32 mouse cellular contexts compared by ENCODE assay signal in genomic region chr11:75750537-75750936, GRCm38 (mm10). TPM values are rescaled to one million over a fixed set of nuclear protein-coding genes. Genes with fewer than 3 reads are reported as not detected.
DNase-seq lines count a peak whose midpoint lies in the region; ATAC-seq and TF ChIP-seq lines count a peak whose summit lies in the region.
"Had no signal": no experiment of that assay in that cellular context is flagged by ENCODE, and none has a peak within 500 bp of the region (broad histone marks: within the 10 kb centered on the region; RNA-seq: fewer than 3 reads in every experiment).

No protein-coding gene starts in this region.

- H3K9me3 ChIP-seq in forebrain, postnatal 0 days (ENCODE audit: low read length) = no peaks in the 10 kb centered on the region
- no peaks in the 10 kb centered on the region for H3K9me3 ChIP-seq in forebrain, embryonic 16.5 days (ENCODE audit: control insufficient read depth, low read length)
- no peaks in the 10 kb centered on the region for H3K9me3 ChIP-seq in kidney, postnatal 0 days (replicated peaks; ENCODE audit: low read length)
- no peaks in the 10 kb centered on the region for H3K9me3 ChIP-seq in kidney, embryonic 14.5 days (ENCODE audit: control insufficient read depth, low read length)
- no peaks in the 10 kb centered on the region for H3K9me3 ChIP-seq in MEL (replicated peaks; ENCODE audit: insufficient read depth, low read length)
- H3K9me3 ChIP-seq: embryonic facial prominence, embryonic 13.5 days; forebrain, embryonic 10.5 days; forebrain, embryonic 15.5 days; hindbrain, embryonic 13.5 days; limb, embryonic 12.5 days; neural tube, embryonic 15.5 days; stomach, embryonic 15.5 days had no signal

- ATAC-seq in forebrain, postnatal 0 days = no peak
- no peak for ATAC-seq in forebrain, embryonic 16.5 days
- ATAC-seq in kidney, postnatal 0 days (replicated peaks; ENCODE audit: low FRiP score, low read depth) = no peak
- ATAC-seq in kidney, embryonic 14.5 days (ENCODE audit: low FRiP score, low TSS enrichment) = no peak
- ATAC-seq: activated CD4-positive, CD25-positive, alpha-beta regulatory T cell, adult 4 months; forebrain, embryonic 15.5 days had no signal

- no peak for TF ChIP-seq POLR2A in MEL (IDR thresholded peaks at IDR 0.05; ENCODE audit: control insufficient read depth in 1 of 2, insufficient read depth in 1 of 2, low read depth in 1 of 2, low read length in 2 of 2, poor library complexity in 1 of 2)

- 66% methylated on average over 1 of the region's 1 CpGs for WGBS in forebrain, postnatal 0 days
- 79% methylated on average over 1 of the region's 1 CpGs for WGBS in forebrain, embryonic 16.5 days
- 60% methylated on average over 1 of the region's 1 CpGs for WGBS in kidney, postnatal 0 days
- WGBS in kidney, embryonic 14.5 days = 85% methylated on average over 1 of the region's 1 CpGs

- TF ChIP-seq RAD21 in MEL (IDR thresholded peaks at IDR 0.05; ENCODE audit: low read depth, low read length) = no peak

- no peak for DNase-seq in forebrain, postnatal 0 days
- DNase-seq in kidney, postnatal 0 days (ENCODE audit: low spot score) = no peak
- no peak for DNase-seq in MEL (ENCODE audit: low read depth, low spot score)
- peak; percentile 34 for DNase-seq in brain, adult 2 months (ENCODE audit: low read depth, low spot score)
- DNase-seq in liver = no peak
- DNase-seq: adrenal gland, adult 2 months; adrenal gland, postnatal 36 days; cerebellum, adult 8-10 months; gastrocnemius, postnatal 14 days; heart, postnatal 36 days; kidney, adult 18-20 months; kidney, postnatal 4 days; lung, postnatal 10 days; midbrain, embryonic 14.5 days; right cerebral cortex, postnatal 25 days; thymus, postnatal 36 days had no signal

- peaks cover 79% of the 10 kb centered on the region for H3K79me2 ChIP-seq in MEL (ENCODE audit: control insufficient read depth, insufficient read depth, low read length, poor library complexity)

- no peak overlapping the region for H3K4me3 ChIP-seq in forebrain, postnatal 0 days (ENCODE audit: low read depth, low read length)
- no peak overlapping the region for H3K4me3 ChIP-seq in forebrain, embryonic 16.5 days (replicated peaks; ENCODE audit: low read length)
- no peak overlapping the region for H3K4me3 ChIP-seq in kidney, postnatal 0 days (replicated peaks; ENCODE audit: low read depth, low read length)
- H3K4me3 ChIP-seq in kidney, embryonic 14.5 days (ENCODE audit: low read length) = no peak overlapping the region
- no peak overlapping the region for H3K4me3 ChIP-seq in MEL (ENCODE audit: control insufficient read depth in 1 of 2, insufficient read depth in 1 of 2, low read depth in 2 of 2, low read length in 2 of 2)
- H3K4me3 ChIP-seq: embryonic facial prominence, embryonic 13.5 days; forebrain, embryonic 10.5 days; forebrain, embryonic 15.5 days; hindbrain, embryonic 13.5 days; limb, embryonic 12.5 days; neural tube, embryonic 15.5 days; stomach, embryonic 15.5 days had no signal

- H3K4me2 ChIP-seq in forebrain, postnatal 0 days (ENCODE audit: low read depth) = no peak overlapping the region
- H3K4me2 ChIP-seq in forebrain, embryonic 16.5 days (ENCODE audit: low read length) = no peak overlapping the region
- no peak overlapping the region for H3K4me2 ChIP-seq in kidney, postnatal 0 days (ENCODE audit: low read length)
- H3K4me2 ChIP-seq in kidney, embryonic 14.5 days (replicated peaks; ENCODE audit: low read depth, low read length) = no peak overlapping the region
- H3K4me2 ChIP-seq: embryonic facial prominence, embryonic 13.5 days; forebrain, embryonic 15.5 days; heart, embryonic 11.5 days; hindbrain, embryonic 13.5 days; limb, embryonic 12.5 days; liver, embryonic 11.5 days; neural tube, embryonic 15.5 days; stomach, embryonic 15.5 days had no signal

- H3K9ac ChIP-seq in forebrain, postnatal 0 days = no peak overlapping the region
- no peak overlapping the region for H3K9ac ChIP-seq in forebrain, embryonic 16.5 days (replicated peaks; ENCODE audit: low read depth, low read length)
- no peak overlapping the region for H3K9ac ChIP-seq in kidney, postnatal 0 days (ENCODE audit: low read depth, low read length)
- no peak overlapping the region for H3K9ac ChIP-seq in kidney, embryonic 14.5 days (ENCODE audit: low read depth, low read length)
- no peak overlapping the region for H3K9ac ChIP-seq in MEL (ENCODE audit: control insufficient read depth, low read depth, low read length, poor library complexity, severe bottlenecking)
- H3K9ac ChIP-seq: embryonic facial prominence, embryonic 13.5 days; forebrain, embryonic 15.5 days; hindbrain, embryonic 13.5 days; limb, embryonic 12.5 days; neural tube, embryonic 15.5 days; stomach, embryonic 15.5 days had no signal

- peaks cover 4% of the 10 kb centered on the region for H3K36me3 ChIP-seq in forebrain, postnatal 0 days (ENCODE audit: insufficient read depth)
- no peaks in the 10 kb centered on the region for H3K36me3 ChIP-seq in forebrain, embryonic 16.5 days (ENCODE audit: control insufficient read depth, insufficient read depth)
- H3K36me3 ChIP-seq in kidney, postnatal 0 days (ENCODE audit: insufficient read depth, low read length) = peaks cover 7% of the 10 kb centered on the region; the same call in 1 of the 2 replicates
- peaks cover 44% of the 10 kb centered on the region for H3K36me3 ChIP-seq in kidney, embryonic 14.5 days (ENCODE audit: control insufficient read depth, insufficient read depth, low read length)
- peaks cover 39 to 52% of the 10 kb centered on the region in 2 experiments for H3K36me3 ChIP-seq in MEL (ENCODE audit: control insufficient read depth in 1 of 2, insufficient read depth in 2 of 2, low read length in 2 of 2)
- H3K36me3 ChIP-seq: neural tube, embryonic 15.5 days; stomach, embryonic 15.5 days had no signal

- no peak overlapping the region for H3K27ac ChIP-seq in forebrain, postnatal 0 days (ENCODE audit: low read depth, low read length)
- H3K27ac ChIP-seq in forebrain, embryonic 16.5 days (ENCODE audit: low read length) = no peak overlapping the region
- H3K27ac ChIP-seq in kidney, postnatal 0 days = no peak overlapping the region
- no peak overlapping the region for H3K27ac ChIP-seq in kidney, embryonic 14.5 days (ENCODE audit: low read depth, low read length)
- no peak overlapping the region for H3K27ac ChIP-seq in MEL (ENCODE audit: control insufficient read depth, low read depth, low read length)
- H3K27ac ChIP-seq: embryonic facial prominence, embryonic 13.5 days; forebrain, embryonic 10.5 days; forebrain, embryonic 15.5 days; hindbrain, embryonic 13.5 days; limb, embryonic 12.5 days; macrophage; neural tube, embryonic 15.5 days; stomach, embryonic 15.5 days had no signal

- no peaks in the 10 kb centered on the region for H3K27me3 ChIP-seq in forebrain, postnatal 0 days (ENCODE audit: insufficient read depth, low read length)
- no peaks in the 10 kb centered on the region for H3K27me3 ChIP-seq in forebrain, embryonic 16.5 days (replicated peaks; ENCODE audit: control insufficient read depth, insufficient read depth, low read length)
- H3K27me3 ChIP-seq in kidney, postnatal 0 days (ENCODE audit: insufficient read depth, low read length) = no peaks in the 10 kb centered on the region
- H3K27me3 ChIP-seq in kidney, embryonic 14.5 days (ENCODE audit: control insufficient read depth, insufficient read depth, low read length) = no peaks in the 10 kb centered on the region
- no peaks in the 10 kb centered on the region for H3K27me3 ChIP-seq in MEL (ENCODE audit: control insufficient read depth in 1 of 2, insufficient read depth in 2 of 2, low read length in 2 of 2)
- H3K27me3 ChIP-seq: embryonic facial prominence, embryonic 13.5 days; forebrain, embryonic 15.5 days; hindbrain, embryonic 13.5 days; limb, embryonic 12.5 days; neural tube, embryonic 15.5 days; stomach, embryonic 15.5 days had no signal

- no peak for TF ChIP-seq EP300 in MEL (IDR thresholded peaks at IDR 0.05; ENCODE audit: low read depth in 1 of 2, low read length in 2 of 2)

- 0 out of 2 replicates have a peak, but pooled peaks cover 4% of the 10 kb centered on the region for H3K4me1 ChIP-seq in forebrain, postnatal 0 days (ENCODE audit: insufficient read depth)
- H3K4me1 ChIP-seq in forebrain, embryonic 16.5 days (replicated peaks; ENCODE audit: control insufficient read depth, insufficient read depth, low read length) = peaks cover 24% of the 10 kb centered on the region
- H3K4me1 ChIP-seq in kidney, postnatal 0 days (replicated peaks; ENCODE audit: insufficient read depth, low read length) = no peaks in the 10 kb centered on the region
- peaks cover 3% of the 10 kb centered on the region; the same call in 1 of the 2 replicates for H3K4me1 ChIP-seq in kidney, embryonic 14.5 days (ENCODE audit: control insufficient read depth, insufficient read depth, low read length)
- peaks cover 0 to 5% of the 10 kb centered on the region in 2 experiments; a peak in 2 of 4 replicates for H3K4me1 ChIP-seq in MEL (ENCODE audit: control insufficient read depth in 1 of 2, insufficient read depth in 2 of 2, low read length in 2 of 2)

- 0 out of 2 replicates have a peak, but pooled peaks have one; percentile 26 for TF ChIP-seq CTCF in forebrain, postnatal 0 days (IDR thresholded peaks at IDR 0.05; ENCODE audit: low read depth)
- peak; percentile 39; the same call in 1 of the 2 replicates for TF ChIP-seq CTCF in kidney, postnatal 0 days (IDR thresholded peaks at IDR 0.05; ENCODE audit: low read depth)
- peak in 1 of 3 experiments; percentile 9; a peak in 1 of 6 replicates for TF ChIP-seq CTCF in MEL (IDR thresholded peaks at IDR 0.05 in 2 of 3, conservative IDR thresholded peaks at IDR 0.05 in 1 of 3; ENCODE audit: control insufficient read depth in 1 of 3, insufficient read depth in 1 of 3, low read depth in 2 of 3, low read length in 3 of 3, poor library complexity in 1 of 3, severe bottlenecking in 1 of 3)

RNA-seq across cellular contexts. Expression of gene Ywhae, which starts 17.9 kb away (rescaled TPM):
- total RNA-seq in forebrain, postnatal 0 days (2014; rRNA removed) = 309 and 330 TPM in 2 replicates
- 1,517 and 1,700 TPM in 2 replicates for polyA plus RNA-seq in forebrain, postnatal 0 days (2015; fragmentation: Nextera tagmentation; extraction: Ambion mirVana)
- 1,407 and 1,506 TPM in 2 replicates for polyA plus RNA-seq in forebrain, embryonic 16.5 days (2015; fragmentation: Nextera tagmentation; extraction: Ambion mirVana)
- polyA plus RNA-seq in kidney, postnatal 0 days (2015; fragmentation: Nextera tagmentation; extraction: Ambion mirVana) = 707 and 805 TPM in 2 replicates
- 918 and 1,088 TPM in 2 replicates for polyA plus RNA-seq in kidney, embryonic 14.5 days (2014; fragmentation: Nextera tagmentation; extraction: Ambion mirVana)
- total RNA-seq in MEL (2012; rRNA removed) = 303 and 356 TPM in 2 replicates
- polyA plus RNA-seq in MEL (2012; ENCODE audit: insufficient read depth in 1 of 2, insufficient read length in 2 of 2, low read depth in 1 of 2, low replicate concordance in 2 of 2, missing spikeins in 1 of 2) = 100 to 1,000 TPM; 755 to 855 TPM

RNA-seq across cellular contexts. Expression of gene Doc2b, which starts 45.3 kb away (rescaled TPM):
- 13.3 and 16.2 TPM in 2 replicates for total RNA-seq in forebrain, postnatal 0 days (2014; rRNA removed)
- 3.5 and 5.3 TPM in 2 replicates for polyA plus RNA-seq in forebrain, postnatal 0 days (2015; fragmentation: Nextera tagmentation; extraction: Ambion mirVana)
- 2.3 and 3.0 TPM in 2 replicates for polyA plus RNA-seq in forebrain, embryonic 16.5 days (2015; fragmentation: Nextera tagmentation; extraction: Ambion mirVana)
- 0.41 and 0.51 TPM in 2 replicates for polyA plus RNA-seq in kidney, postnatal 0 days (2015; fragmentation: Nextera tagmentation; extraction: Ambion mirVana)
- 1.1 and 1.2 TPM in 2 replicates for polyA plus RNA-seq in kidney, embryonic 14.5 days (2014; fragmentation: Nextera tagmentation; extraction: Ambion mirVana)
- total RNA-seq in MEL (2012; rRNA removed) = not detected in 2 replicates
- not detected for polyA plus RNA-seq in MEL (2012; ENCODE audit: insufficient read depth in 1 of 2, insufficient read length in 2 of 2, low read depth in 1 of 2, low replicate concordance in 2 of 2, missing spikeins in 1 of 2)
- total RNA-seq: common myeloid progenitor, adult 5-6 weeks; granulocyte monocyte progenitor cell, adult 5-6 weeks; megakaryocyte-erythroid progenitor cell, adult 5-6 weeks had no signal
- polyA plus RNA-seq: activated CD4-positive, CD25-positive, alpha-beta regulatory T cell, adult 4 months; macrophage had no signal
